Mouse (Mus musculus) hindbrain, embryonic 16.5 days (tissue): ENCODE data around the gene 4930564D02Rik. TPM values are rescaled to one million over a fixed set of nuclear protein-coding genes. Genes with fewer than 3 reads are reported as not detected.

Source experiments
- ATAC-seq: fragments of 200-750 bp; cut with Nextera tagmentation; 2 replicates; pipeline ENCODE4 v1.8.0; 2017; ENCODE audit warnings: moderate TSS enrichment, moderate library complexity
- H3K27ac ChIP-seq: fragments of 300-500 bp; sonication (generic); 2 replicates; pipeline ENCODE4 v1.5.1; 2014; ENCODE audit warnings: low read depth, mild to moderate bottlenecking, control low read depth, low read length, moderate library complexity
- H3K27me3 ChIP-seq: fragments of 300-500 bp; sonication (generic); replicated peaks from 2 replicates; pipeline ENCODE4 v1.6.1; 2014; ENCODE audit warnings: low read length; ENCODE audit not compliant: control insufficient read depth, insufficient read depth
- H3K36me3 ChIP-seq: fragments of 300-500 bp; sonication (generic); 2 replicates; pipeline ENCODE4 v1.6.1; 2014; ENCODE audit warnings: mild to moderate bottlenecking, low read length, moderate library complexity, mixed read lengths; ENCODE audit not compliant: control insufficient read depth, insufficient read depth
- H3K4me1 ChIP-seq: fragments of 300-500 bp; sonication (generic); 2 replicates; pipeline ENCODE4 v1.6.1; 2014; ENCODE audit warnings: low read depth, low read length; ENCODE audit not compliant: control insufficient read depth, insufficient read depth
- H3K4me2 ChIP-seq: fragments of 300-500 bp; sonication (generic); 2 replicates; pipeline ENCODE4 v1.6.1; 2014; ENCODE audit warnings: mild to moderate bottlenecking, low read length, control low read depth, moderate library complexity
- H3K4me3 ChIP-seq: fragments of 300-500 bp; sonication (generic); 2 replicates; pipeline ENCODE4 v1.5.1; 2014; ENCODE audit warnings: mild to moderate bottlenecking, low read length, control low read depth, moderate library complexity
- H3K9ac ChIP-seq: fragments of 300-500 bp; sonication (generic); 2 replicates; pipeline ENCODE4 v1.6.1; 2014; ENCODE audit warnings: low read depth, mild to moderate bottlenecking, control low read depth, low read length, moderate library complexity
- H3K9me3 ChIP-seq: fragments of 300-500 bp; sonication (generic); 2 replicates; pipeline ENCODE4 v1.6.1; 2014; ENCODE audit warnings: mild to moderate bottlenecking, low read length, moderate library complexity; ENCODE audit not compliant: control insufficient read depth
- WGBS: fragments of 180-500 bp; shearing (Covaris S2); extraction: QIAGEN DNeasy Blood & Tissue Kit; methylation state at CpG from one replicate; pipeline ENCODE4 v1.1.7; 2014; 5-methylcytosine and 5-hydroxymethylcytosine counted together
- polyA plus RNA-seq: library from polyadenylated mRNA; unstranded; fragments of >200 nt; fragmentation: Nextera tagmentation; extraction: Ambion mirVana; gene quantifications from 2 replicates; pipeline ENCODE4 v1.2.1, GENCODE M21; 2015

Gene 4930564D02Rik
- polyA plus RNA-seq, 1 experiment from 2014 or later: not detected

DNA sequence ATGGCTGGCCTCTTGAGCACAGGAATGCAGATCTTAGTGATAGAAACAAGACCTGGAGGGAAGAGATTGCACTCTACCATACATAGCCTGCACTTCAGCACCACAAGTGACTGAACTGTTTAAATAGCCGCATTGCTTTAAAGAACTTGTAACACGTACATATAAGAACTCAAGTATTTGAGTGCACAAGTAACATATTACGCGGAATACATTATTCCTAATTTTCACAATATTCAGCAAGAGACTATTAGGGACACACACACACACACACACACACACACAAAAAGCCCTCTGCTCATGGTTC, 13.0 kb upstream of the 4930564D02Rik start:
- Histone ChIP-seq H3K27ac (peak overlapping the region; percentile 71; the same call in 1 of the 2 replicates), H3K36me3 (no peaks in the 10 kb centered on the region), H3K27me3 (no peaks in the 10 kb centered on the region), H3K4me1 (peaks cover 30% of the 10 kb centered on the region), H3K4me3 (peak overlapping the region; percentile 76), H3K9ac (peak overlapping the region; percentile 64), H3K9me3 (no peaks in the 10 kb centered on the region), H3K4me2 (peak overlapping the region; percentile 85)
- no peak for ATAC-seq
- WGBS: 72% methylated on average over 4 of the region's 4 CpGs

GRCm38 (mm10) chr3:105054952-105055351, 11.7 kb upstream of the 4930564D02Rik start:
- no peaks in the 10 kb centered on the region for H3K36me3 ChIP-seq
- no peaks in the 10 kb centered on the region for H3K9me3 ChIP-seq
- H3K27ac ChIP-seq: no peak overlapping the region
- H3K4me1 ChIP-seq: peaks cover 20% of the 10 kb centered on the region
- no peak for ATAC-seq
- no peak overlapping the region for H3K4me3 ChIP-seq
- no peak overlapping the region for H3K4me2 ChIP-seq
- WGBS: 65% methylated on average over 7 of the region's 7 CpGs
- H3K27me3 ChIP-seq: 0 out of 2 replicates have a peak, but pooled peaks cover 3% of the 10 kb centered on the region
- H3K9ac ChIP-seq: peak overlapping the region; percentile 6; the same call in 1 of the 2 replicates

GRCm38 (mm10) chr3:105055666-105056065, 11.0 kb upstream of the 4930564D02Rik start:
- no peak overlapping the region for H3K4me2 ChIP-seq
- no peaks in the 10 kb centered on the region for H3K36me3 ChIP-seq
- H3K27ac ChIP-seq: no peak overlapping the region
- H3K4me3 ChIP-seq: no peak overlapping the region
- 0 out of 2 replicates have a peak, but pooled peaks cover 3% of the 10 kb centered on the region for H3K27me3 ChIP-seq
- WGBS: 88% methylated on average over 4 of the region's 4 CpGs
- peaks cover 15% of the 10 kb centered on the region for H3K4me1 ChIP-seq
- H3K9me3 ChIP-seq: no peaks in the 10 kb centered on the region
- ATAC-seq: no peak
- H3K9ac ChIP-seq: no peak overlapping the region

- H3K9ac ChIP-seq: peak overlapping the region; percentile 53; the same call in 1 of the 2 replicates
- ATAC-seq: peak; percentile 73
Observed at GRCm38 (mm10) chr3:105058627-105059513, 7.8 kb upstream of the 4930564D02Rik start.

GRCm38 (mm10) chr3:105059911-105060310, 6.7 kb upstream of the 4930564D02Rik start:
- no peaks in the 10 kb centered on the region for H3K4me1 ChIP-seq
- no peak for ATAC-seq
- 80% methylated on average over 7 of the region's 7 CpGs for WGBS
- no peaks in the 10 kb centered on the region for H3K9me3 ChIP-seq
- no peak overlapping the region for H3K27ac ChIP-seq
- no peak overlapping the region for H3K4me2 ChIP-seq
- no peak overlapping the region for H3K9ac ChIP-seq
- H3K4me3 ChIP-seq: no peak overlapping the region
- H3K36me3 ChIP-seq: no peaks in the 10 kb centered on the region
- 0 out of 2 replicates have a peak, but pooled peaks cover 3% of the 10 kb centered on the region for H3K27me3 ChIP-seq

More at GRCm38 (mm10) chr3:105058627-105059513, 7.8 kb upstream of the 4930564D02Rik start:
- Histone ChIP-seq H3K4me2 (peak overlapping the region; percentile 60), H3K4me1 (no peaks in the 10 kb centered on the region), H3K27me3 (0 out of 2 replicates have a peak, but pooled peaks cover 3% of the 10 kb centered on the region), H3K27ac (no peak overlapping the region), H3K9me3 (no peaks in the 10 kb centered on the region), H3K36me3 (no peaks in the 10 kb centered on the region), H3K4me3 (peak overlapping the region; percentile 26)
- 19% methylated on average over 25 of the region's 25 CpGs for WGBS

DNA sequence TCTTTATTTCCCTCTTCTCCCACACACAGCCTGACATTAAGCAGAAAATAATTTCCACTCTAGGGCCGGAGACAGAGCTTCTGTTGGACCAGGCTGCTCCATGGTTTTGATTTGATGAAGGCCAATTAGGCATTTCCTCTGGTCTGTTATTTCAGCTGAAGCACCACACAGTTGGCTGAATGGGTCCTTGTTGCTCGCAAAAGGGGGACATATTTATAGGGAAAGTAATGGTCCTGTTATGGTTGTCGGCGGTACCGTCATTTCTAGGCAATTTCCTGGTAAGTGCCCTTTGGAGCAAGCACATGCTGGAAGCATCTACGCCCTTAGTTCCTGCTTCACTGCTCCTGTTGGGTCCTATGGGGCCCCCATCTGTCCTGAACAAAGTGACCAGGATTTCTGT, 5.7 kb upstream of the 4930564D02Rik start:
- H3K27me3 ChIP-seq: 0 out of 2 replicates have a peak, but pooled peaks cover 3% of the 10 kb centered on the region
- no peaks in the 10 kb centered on the region for H3K9me3 ChIP-seq
- H3K4me1 ChIP-seq: no peaks in the 10 kb centered on the region
- H3K27ac ChIP-seq: no peak overlapping the region
- H3K4me3 ChIP-seq: no peak overlapping the region
- no peak overlapping the region for H3K9ac ChIP-seq
- no peak overlapping the region for H3K4me2 ChIP-seq
- H3K36me3 ChIP-seq: no peaks in the 10 kb centered on the region
- no peak for ATAC-seq
- 76% methylated on average over 6 of the region's 6 CpGs for WGBS

GRCm38 (mm10) chr3:105061496-105061895, 5.1 kb upstream of the 4930564D02Rik start:
- H3K27me3 ChIP-seq: 0 out of 2 replicates have a peak, but pooled peaks cover 3% of the 10 kb centered on the region
- no peaks in the 10 kb centered on the region for H3K9me3 ChIP-seq

GRCm38 (mm10) chr3:105061991-105062390, 4.7 kb upstream of the 4930564D02Rik start:
- H3K4me3 ChIP-seq: no peak overlapping the region
- 85% methylated on average over 1 of the region's 1 CpGs for WGBS

More at GRCm38 (mm10) chr3:105061496-105061895, 5.1 kb upstream of the 4930564D02Rik start:
- ATAC-seq: no peak
- WGBS: 81% methylated on average over 3 of the region's 3 CpGs
- no peaks in the 10 kb centered on the region for H3K36me3 ChIP-seq
- H3K27ac ChIP-seq: no peak overlapping the region
- H3K4me3 ChIP-seq: no peak overlapping the region
- H3K4me1 ChIP-seq: no peaks in the 10 kb centered on the region
- no peak overlapping the region for H3K9ac ChIP-seq
- no peak overlapping the region for H3K4me2 ChIP-seq

GRCm38 (mm10) chr3:105062676-105063075, 4.0 kb upstream of the 4930564D02Rik start:
- H3K9ac ChIP-seq: no peak overlapping the region
- H3K27me3 ChIP-seq: 0 out of 2 replicates have a peak, but pooled peaks cover 3% of the 10 kb centered on the region
- H3K4me3 ChIP-seq: no peak overlapping the region
- H3K27ac ChIP-seq: no peak overlapping the region
- WGBS: 86% methylated on average over 9 of the region's 9 CpGs
- H3K9me3 ChIP-seq: no peaks in the 10 kb centered on the region
- H3K4me1 ChIP-seq: no peaks in the 10 kb centered on the region
- H3K36me3 ChIP-seq: no peaks in the 10 kb centered on the region
- ATAC-seq: no peak
- no peak overlapping the region for H3K4me2 ChIP-seq

More at GRCm38 (mm10) chr3:105061991-105062390, 4.7 kb upstream of the 4930564D02Rik start:
- H3K36me3 ChIP-seq: no peaks in the 10 kb centered on the region
- no peak overlapping the region for H3K9ac ChIP-seq
- 0 out of 2 replicates have a peak, but pooled peaks cover 3% of the 10 kb centered on the region for H3K27me3 ChIP-seq
- no peak for ATAC-seq
- H3K27ac ChIP-seq: no peak overlapping the region
- H3K4me2 ChIP-seq: no peak overlapping the region
- no peaks in the 10 kb centered on the region for H3K9me3 ChIP-seq
- no peaks in the 10 kb centered on the region for H3K4me1 ChIP-seq
